ENCODE assay signal across 8 mouse cellular contexts in the genomic region with DNA sequence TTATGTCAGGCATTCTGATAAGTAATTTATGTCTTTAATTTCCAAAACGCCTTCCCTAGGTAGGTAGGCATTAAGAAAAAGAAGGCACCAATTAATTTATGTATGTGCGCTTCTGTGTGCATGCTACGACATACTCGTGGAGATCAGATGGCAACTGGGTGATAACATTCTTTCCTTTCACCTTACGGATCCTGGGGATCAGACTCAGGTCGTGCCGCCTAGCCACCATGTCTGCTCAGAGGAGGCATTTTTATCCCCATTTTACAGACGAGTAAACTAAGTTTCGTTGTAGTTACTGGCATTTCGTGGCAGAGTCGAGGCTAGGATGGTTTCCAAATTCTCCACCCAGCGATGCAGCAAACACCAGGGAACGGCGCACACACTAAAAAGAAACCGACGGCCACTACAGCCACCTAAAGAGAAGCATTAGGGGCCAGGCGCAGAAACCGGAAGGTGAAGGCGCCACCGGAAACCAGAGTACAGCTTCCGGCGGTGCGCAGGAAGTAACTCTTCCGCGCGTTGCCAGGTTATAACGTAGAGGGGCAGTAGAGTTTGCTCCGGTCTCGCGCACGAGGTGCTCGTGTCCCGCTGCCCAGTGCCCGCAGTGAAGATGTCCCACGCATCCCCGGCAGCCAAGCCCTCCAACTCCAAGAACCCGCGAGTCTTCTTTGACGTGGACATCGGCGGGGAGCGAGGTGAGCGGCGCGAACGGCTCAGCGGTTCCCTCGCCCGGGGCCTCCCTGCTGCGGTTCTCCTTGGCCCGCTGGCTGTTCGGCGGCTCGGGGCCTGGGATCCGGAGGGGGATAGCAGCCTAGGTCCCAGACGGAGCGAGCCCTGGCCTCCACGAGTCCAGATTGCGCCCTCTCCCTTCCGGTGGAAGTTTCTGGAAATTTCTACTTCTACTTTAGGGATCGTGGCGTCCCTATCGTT. TPM values are rescaled to one million over a fixed set of nuclear protein-coding genes. Genes with fewer than 3 reads are reported as not detected.
DNase-seq lines count a peak whose midpoint lies in the region; ATAC-seq and TF ChIP-seq lines count a peak whose summit lies in the region.

A gene (plus strand): TSS at position 480 of the 930 bp plus-strand sequence.

- CTCF ChIA-PET in Patski (lab: Charles Lee): interaction anchor here (0.6 to 2.1 kb wide), 3 partner anchors 54 to 394 kb away, joined by 3 to 5 read pairs (median 3); no protein-coding TSS in a partner anchor

- H3K27me3 ChIP-seq in Patski: no peaks in the 10 kb centered on the region
- H3K27me3 ChIP-seq in hindbrain, embryonic 13.5 days: 0 out of 2 replicates have a peak, but pooled peaks cover 3% of the 10 kb centered on the region

- peak within 1 kb of the TSS; percentile 92 for H3K4me3 ChIP-seq in hindbrain, embryonic 13.5 days

- H3K9me3 ChIP-seq in hindbrain, embryonic 13.5 days: no peaks in the 10 kb centered on the region

- peaks cover 15% of the 10 kb centered on the region for H3K4me1 ChIP-seq in hindbrain, embryonic 13.5 days (replicated peaks)

- in situ Hi-C loops in Patski (cut with MboI; ENCODE audit: low pct_unique_long_range_greater_than_20kb): loop anchor here (5.0 kb wide), 2 partner anchors 304 to 634 kb away; a partner anchor contains a TSS

- H3K36me3 ChIP-seq in hindbrain, embryonic 13.5 days: peaks cover 20% of the 10 kb centered on the region

- 4% methylated on average over 63 of the region's 63 CpGs for WGBS in hindbrain, embryonic 13.5 days

- DNase-seq in Patski (ENCODE audit: low read depth, low spot score): peak; percentile 48
- peak; percentile 86 to 88 for DNase-seq in cerebellum, postnatal 10 days
- peak; percentile 40 to 74 for DNase-seq in frontal cortex, postnatal 10 days (ENCODE audit: low spot score in 2 of 2)
- DNase-seq in left cerebral cortex, adult 11 months (ENCODE audit: low spot score): peak; percentile 54
- peak; percentile 82 to 86 for DNase-seq in lung, postnatal 4 days
- DNase-seq in right cerebral cortex, adult 18-20 months: peak; percentile 81
- peak; percentile 24 for DNase-seq in urinary bladder, postnatal 10 days (ENCODE audit: low spot score)

- peak within 1 kb of the TSS; percentile 90 for H3K4me2 ChIP-seq in hindbrain, embryonic 13.5 days

- POLR2A ChIA-PET in Patski (lab: Charles Lee): interaction anchor here (1.2 kb wide), 1 partner anchor 347 kb away, joined by 4 read pairs; no protein-coding TSS in a partner anchor

- peak within 1 kb of the TSS; percentile 89 for H3K9ac ChIP-seq in hindbrain, embryonic 13.5 days

- peak; percentile 80 for ATAC-seq in Patski
- peak; percentile 91 for ATAC-seq in hindbrain, embryonic 13.5 days (ENCODE audit: low FRiP score)

- TF ChIP-seq CTCF in Patski (IDR thresholded peaks at IDR 0.05): no peak

- H3K27ac ChIP-seq in hindbrain, embryonic 13.5 days: peak within 1 kb of the TSS; percentile 86

RNA-seq across cellular contexts. Expression of the gene that starts here (rescaled TPM):
- 138 TPM for polyA plus RNA-seq in Patski (2021)
- polyA plus RNA-seq in hindbrain, embryonic 13.5 days (2015; fragmentation: Nextera tagmentation; extraction: Ambion mirVana): 153 and 155 TPM in 2 replicates

Comparison
In these comparisons a context has a peak if more than half of its experiments do, and no peak if none do; other contexts are left out.
1. Peak in every context shown above with its lines: DNase-seq, ATAC-seq, H3K4me3 ChIP-seq and H3K27ac ChIP-seq.
2. DNase-seq: peak in every context shown above with its lines; median percentile 87 in cerebellum, postnatal 10 days; 84 in lung, postnatal 4 days; 81 in right cerebral cortex, adult 18-20 months; 57 in frontal cortex, postnatal 10 days; 54 in left cerebral cortex, adult 11 months; 48 in Patski; 24 in urinary bladder, postnatal 10 days.